Mouse (Mus musculus) granulocyte monocyte progenitor cell, adult 5-6 weeks (primary cell): ENCODE results near the gene Ptpro. TPM values are rescaled to one million over a fixed set of nuclear protein-coding genes. Genes with fewer than 3 reads are reported as not detected.

Source experiments
- ATAC-seq: replicated peaks from 2 replicates; pipeline ENCODE4 v1.8.0; 2016; ENCODE audit warnings: mild to moderate bottlenecking, moderate TSS enrichment, inconsistent platforms; ENCODE audit not compliant: poor library complexity, severe bottlenecking
- total RNA-seq, 2 experiments: library from RNA; stranded (forward) in 1 of 2; stranded (reverse) in 1 of 2; fragments of 200-712, 200-1000 nt in 1 of 2; fragments of >200 nt in 1 of 2; fragmentation: Nextera tagmentation in 1 of 2; gene quantifications; 2 replicates each; pipeline ENCODE4 v1.2.3; 2014 to 2017

Ptpro gene
- total RNA-seq, 2 experiments from 2014 or later, result 3.5 to 4.4 TPM

DNA sequence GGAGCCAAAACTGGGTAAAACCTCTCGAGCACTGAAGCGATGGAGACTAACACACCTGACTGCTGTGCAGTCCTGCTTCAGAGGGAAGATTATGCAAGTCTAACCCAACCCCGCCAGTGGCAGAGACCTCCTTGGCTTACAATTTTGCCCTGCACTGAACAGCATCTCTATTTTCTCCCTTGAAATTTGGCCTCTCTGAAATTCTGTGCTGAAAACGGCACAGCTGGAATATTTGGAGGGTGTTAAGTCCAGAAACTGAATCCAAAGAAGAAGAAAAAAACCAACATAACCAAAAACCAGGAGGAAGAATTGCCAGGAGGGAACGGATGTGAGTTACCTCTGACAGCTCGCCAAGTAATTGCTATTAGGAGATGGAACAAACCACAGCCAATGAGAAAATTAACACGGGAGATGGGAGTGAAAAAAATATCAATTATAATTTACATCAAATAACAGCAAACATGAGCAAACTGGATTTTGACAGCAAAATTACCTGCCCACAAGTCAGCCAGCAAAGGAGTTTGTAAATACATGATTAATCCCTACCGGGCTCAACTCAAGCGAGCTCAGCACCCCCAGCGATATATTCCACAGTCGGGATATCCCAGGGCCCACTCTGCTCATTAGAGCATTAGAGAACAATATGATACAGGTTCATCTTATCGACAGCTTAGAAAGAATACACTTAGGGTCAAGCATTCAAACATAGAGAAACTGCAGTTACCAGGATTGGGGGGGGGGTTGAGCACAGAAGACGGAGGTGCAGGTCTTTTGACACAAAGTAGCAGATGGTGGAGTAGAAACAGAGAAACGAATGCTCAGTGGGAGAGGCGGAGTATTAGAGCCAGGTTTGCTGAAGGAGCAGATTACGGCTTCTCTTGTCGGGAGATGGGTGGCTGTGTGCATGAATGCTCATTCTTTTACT, 241.4 kb downstream of the Ptpro start:
- ATAC-seq, result no peak

DNA sequence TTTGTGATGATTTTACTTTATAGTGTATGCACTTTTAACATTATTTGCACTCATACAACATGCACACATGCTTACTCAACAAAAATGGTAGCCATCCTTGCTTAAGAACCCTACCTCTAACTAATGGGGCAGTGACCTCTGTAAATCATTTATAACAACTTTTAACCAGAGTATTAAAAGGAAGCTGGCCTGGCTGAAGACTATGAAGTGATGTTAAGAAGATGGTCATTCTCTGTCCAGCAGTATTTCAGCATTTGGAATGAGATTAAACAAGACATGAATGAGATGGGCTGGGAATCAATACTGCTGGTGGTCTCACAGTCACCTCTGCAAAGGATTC, 242.0 kb downstream of the Ptpro start:
- ATAC-seq, result no peak

DNA sequence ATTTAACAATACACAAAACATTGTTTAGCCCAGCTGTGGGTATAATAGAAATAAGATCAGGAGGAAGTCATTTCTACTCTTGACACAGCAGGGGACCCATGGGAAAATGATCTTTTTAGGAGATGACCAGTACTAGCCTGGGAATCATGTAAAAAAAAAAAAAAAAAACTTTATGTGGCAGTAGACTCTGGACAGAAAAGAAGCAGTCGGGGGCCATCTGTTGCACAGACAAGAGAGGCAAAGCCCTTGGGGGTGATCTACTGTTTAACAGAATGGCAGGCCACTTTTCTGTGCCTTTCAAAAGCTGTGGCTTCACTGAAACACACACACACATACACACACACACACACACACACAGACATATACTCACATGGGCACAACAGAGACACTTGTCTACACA, 242.7 kb downstream of the Ptpro start:
- no peak for ATAC-seq

DNA sequence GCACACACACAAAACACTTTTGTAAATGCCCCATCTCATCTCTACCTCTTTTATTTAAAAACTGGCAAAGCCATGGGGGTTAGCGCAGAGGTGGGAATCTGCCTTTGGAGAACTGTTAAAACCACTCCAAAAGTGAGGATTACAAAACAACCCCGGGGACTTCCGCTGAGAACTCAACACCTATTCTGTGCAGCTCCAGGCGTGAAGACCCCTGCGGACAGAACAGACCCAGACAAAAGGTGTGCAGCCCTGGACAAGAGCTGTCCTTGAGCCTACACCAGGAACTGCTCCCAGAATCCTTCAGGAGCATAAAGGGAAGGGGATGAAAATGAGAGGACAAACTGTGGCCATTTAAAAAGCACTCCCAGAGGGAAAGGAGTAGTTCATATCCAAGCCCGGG, 243.1 kb downstream of the Ptpro start:
- no peak for ATAC-seq

DNA sequence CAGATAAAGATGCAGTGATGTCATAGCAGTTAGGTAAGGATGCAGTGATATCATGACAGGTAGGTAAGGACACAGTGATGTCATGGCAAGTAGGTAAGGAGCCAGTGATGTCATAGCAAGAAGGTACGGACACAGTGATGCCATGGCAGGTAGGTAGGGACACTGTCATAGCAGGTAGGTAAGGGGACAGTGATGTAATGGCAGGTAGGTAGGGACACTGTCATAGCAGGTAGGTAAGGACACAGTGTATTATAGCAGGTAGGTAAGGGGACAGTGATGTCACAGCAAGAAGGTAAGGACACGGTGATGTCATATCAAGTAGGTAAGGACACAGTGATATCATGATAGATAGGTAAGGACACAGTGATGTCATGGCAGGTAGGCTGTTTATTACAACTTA, 244.4 kb downstream of the Ptpro start:
- no peak for ATAC-seq

DNA sequence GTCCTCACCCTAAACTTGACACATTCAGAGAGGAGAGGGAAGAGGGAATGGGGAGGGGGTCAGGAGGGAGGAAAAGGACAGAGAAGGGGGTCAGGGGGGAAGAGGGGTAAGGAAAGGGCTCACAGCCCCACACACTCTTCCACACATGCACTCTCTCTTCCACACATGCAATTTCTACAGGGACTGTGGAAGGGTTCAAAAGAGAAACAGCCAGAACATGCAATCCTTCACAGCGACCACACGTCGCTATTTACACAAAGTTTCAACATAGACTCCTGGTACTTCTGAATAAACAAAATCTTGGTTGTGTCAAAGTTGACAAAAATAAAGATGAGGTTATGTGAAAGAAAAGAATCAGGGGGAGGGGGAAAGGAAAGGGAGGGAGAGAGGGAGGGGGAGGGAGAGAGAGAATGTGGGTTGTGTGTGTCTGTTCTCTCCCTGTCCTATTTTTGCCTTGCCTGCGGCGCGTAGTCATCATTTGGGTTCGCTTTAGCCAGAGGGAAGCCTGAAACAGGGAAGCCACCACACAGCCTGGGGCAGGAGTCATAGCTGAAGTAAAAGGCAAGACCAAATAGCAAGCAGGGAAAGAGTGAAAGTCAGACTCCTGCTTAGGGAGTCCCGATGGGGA, 245.2 kb downstream of the Ptpro start:
- ATAC-seq, result no peak

DNA sequence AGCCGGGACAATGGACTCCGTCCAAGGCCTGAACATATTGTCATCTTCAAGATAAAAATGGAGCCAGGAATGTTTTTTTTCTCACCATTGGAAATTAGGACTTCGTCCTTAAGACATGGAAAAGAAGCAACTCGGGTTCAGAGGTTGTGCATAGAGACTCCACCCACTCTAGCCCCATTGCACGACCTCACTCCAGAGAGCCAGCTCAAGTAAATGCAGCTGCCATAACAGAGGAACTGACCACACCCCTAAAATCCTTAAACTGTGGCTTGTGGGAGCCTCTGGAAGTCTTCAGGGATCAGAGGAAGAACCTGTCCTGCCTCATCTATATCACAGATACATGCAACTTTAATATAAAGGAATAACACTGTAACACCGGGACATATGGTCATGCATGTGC, 246.7 kb downstream of the Ptpro start:
- no peak for ATAC-seq

DNA sequence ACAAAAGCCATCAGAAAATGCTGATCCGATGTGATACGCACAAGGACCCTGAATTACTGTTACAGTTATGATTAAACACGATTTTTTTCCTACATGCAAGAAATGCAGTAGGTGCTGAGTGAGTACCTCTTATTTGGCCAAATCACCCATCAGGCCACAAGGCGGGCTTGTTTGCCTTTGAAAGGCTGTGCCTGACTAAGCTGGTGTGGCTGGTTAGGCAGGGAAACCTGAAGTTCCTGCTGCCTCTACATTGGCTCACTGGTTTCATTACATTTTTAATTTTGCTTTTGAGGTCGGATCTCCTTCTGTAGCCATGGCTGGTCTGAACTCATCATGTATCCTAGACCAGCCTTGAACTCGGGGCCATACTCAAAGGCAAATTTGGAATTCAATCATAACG, 250.9 kb downstream of the Ptpro start:
- no peak for ATAC-seq

DNA sequence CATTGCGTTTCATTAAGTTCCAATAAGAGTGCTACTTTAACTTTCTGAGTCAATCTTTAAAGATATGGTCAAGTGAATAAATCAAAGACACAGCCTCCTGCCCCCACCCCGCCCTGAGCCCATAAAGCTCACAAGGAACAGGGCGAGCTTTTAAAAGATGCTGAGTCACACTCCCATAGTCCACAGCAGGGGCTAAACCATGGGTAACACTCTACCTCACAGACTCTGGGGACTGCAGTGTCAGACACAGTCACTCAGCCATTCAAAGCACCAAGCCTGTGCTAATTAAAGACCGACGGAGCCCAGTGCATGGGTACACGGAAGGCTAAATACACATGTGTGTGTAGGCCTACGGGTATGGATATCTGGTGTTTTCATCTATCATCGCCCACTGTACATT, 251.3 kb downstream of the Ptpro start:
- no peak for ATAC-seq

DNA sequence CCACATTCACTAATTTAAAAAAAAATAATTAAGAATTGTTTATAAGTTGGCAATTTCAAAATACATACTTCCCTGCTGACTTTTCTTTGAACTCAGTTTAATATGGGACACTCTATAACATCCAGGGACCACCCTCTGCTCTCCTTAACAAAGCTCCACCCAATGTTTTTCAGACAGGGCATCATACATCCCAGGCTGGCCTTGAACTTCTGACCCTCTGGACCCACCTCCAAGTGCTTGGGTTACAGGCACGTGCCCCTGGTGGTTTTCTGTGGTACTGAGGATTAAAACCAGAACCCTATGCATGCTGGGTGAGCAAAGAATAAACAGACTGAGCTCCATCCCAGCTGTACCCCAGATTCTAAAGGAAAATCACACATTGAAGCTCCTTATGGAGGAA, 251.9 kb downstream of the Ptpro start:
- no peak for ATAC-seq

DNA sequence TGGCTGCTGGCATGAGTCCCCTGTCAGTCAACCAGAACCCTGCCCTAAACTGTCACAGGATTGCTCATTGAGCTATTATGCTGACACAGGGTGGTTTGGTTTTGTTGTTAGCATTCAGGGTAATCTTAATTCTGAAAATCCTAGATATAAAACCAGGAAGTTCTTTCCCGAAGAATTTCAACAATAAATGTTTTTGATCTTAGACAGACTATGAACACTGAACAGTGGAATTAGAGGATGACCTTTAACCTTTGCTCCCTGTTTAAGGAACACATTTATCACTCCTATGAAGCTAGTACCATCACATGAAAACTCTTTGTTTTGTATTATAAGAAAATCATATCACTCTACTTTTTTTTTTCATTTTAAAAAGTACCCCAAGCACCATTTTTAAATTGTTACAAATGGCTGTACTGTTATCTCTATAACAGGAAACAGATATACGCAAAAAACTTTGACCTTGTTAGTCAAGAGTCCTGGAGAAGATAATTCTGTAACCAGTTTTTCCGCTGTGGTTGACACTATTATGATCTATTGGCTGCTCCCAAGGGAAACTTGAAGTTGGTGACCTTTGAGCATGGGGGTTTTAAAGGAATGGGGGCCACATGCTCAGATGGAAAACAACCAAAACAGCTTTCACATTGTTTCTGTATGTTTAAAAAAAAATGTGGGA, 253.6 kb downstream of the Ptpro start:
- no peak for ATAC-seq

DNA sequence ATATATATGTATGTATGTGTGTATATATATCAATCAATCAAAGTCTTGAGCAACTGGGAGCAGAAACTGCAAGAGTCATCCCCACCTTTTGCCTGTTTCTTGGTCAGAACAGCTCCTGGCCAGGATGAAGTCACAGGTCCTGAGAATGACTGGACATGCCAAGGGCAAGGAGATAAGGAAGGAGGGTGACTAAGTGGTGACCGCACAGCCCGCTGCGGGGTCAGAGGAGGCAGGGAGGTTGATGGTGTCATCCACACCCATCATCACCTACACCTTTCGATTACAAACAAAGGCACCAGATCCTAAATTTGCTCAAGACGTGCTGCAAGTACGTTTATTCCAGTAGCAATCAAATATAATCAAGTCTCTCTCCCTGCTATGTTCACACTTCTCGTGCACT, 254.4 kb downstream of the Ptpro start:
- ATAC-seq, result no peak

DNA sequence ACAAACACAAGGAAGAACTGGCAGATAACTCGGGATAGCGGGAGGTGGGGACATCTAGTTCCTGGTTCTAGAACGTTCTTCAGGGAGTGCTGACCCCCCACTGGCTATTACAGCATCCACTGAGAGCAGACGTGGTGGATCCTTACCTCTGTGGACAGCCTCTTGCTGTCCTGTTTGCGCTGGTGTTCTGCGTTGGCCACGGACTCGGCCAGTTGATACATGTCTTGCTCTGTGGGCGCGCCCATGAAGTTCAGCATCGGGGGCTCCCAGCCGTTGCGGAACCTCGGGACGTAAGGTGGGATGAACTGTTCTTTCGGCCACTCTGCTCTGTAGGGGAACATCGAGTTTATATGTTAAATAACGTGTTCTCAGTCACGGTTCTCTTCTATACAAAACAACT, 256.8 kb downstream of the Ptpro start:
- ATAC-seq, result no peak

DNA sequence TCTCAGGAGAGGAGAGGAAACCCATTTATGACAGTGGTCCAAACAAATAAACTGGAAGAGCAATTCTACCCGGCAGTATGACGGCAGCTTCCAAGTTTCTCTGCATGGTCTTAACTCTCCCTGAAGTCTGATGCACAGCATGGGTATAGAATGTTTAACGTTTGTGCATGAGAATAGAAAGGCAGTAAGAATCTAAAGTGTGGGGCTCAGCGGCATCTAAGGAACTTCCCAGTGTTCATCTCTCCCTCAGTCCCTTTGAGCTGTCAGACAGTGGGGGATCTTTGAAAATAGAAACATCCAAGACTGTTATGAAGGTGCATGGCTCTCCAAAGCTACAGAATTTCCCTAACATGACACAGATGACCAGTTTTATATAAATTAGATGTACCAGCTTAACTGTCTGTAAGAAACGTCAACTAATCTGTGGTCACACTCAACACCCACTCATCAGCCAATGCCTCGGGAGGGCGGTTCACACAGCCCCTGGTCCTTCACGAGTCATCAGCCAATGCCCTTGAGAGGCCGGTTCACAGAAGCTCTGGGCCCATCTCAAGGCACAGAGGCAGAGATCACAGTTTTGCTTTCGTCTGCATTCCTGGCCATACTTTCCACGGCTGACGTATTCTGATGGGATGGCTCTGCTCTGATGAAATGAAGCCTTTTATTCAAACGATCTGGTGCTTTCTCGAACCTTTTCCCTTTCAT, 257.4 kb downstream of the Ptpro start:
- no peak for ATAC-seq

DNA sequence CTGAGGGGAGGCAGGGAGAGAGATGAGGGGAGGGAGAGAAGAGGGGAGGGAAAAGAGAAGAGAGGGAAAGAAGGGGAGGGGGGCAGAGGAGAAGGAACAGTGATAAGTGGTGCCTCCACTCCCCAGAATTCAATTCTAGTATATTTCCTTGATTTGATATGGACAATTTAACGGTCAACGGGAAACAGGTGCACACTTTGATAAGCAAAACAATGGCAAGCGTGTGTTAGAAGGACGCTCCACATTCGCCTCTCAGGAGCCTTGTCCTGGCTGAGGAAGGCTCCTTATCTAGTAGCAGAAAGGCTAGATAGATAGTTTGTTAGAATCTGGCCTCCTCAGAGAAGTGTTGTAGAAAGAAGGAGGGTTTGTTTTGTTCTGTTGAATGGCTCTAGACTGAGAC, 260.6 kb downstream of the Ptpro start:
- no peak for ATAC-seq

Other genes with a start within 250 kb of the Ptpro start
- gene Rerg, start 81.8 kb upstream of the Ptpro start, total RNA-seq (2014; fragmentation: Nextera tagmentation), result not detected in 2 replicates
- 1.6 TPM in 1 of 2 replicates, not detected in the other for gene Rerg, start 81.8 kb upstream of the Ptpro start, total RNA-seq (2017)